Mouse (Mus musculus) thymus, postnatal 25 days (tissue): ENCODE data around the gene H2al1a.

Source experiments
- DNase-seq: peaks from one replicate; pipeline ENCODE4 v3.0.0; 2022

The H2al1a gene

DNA sequence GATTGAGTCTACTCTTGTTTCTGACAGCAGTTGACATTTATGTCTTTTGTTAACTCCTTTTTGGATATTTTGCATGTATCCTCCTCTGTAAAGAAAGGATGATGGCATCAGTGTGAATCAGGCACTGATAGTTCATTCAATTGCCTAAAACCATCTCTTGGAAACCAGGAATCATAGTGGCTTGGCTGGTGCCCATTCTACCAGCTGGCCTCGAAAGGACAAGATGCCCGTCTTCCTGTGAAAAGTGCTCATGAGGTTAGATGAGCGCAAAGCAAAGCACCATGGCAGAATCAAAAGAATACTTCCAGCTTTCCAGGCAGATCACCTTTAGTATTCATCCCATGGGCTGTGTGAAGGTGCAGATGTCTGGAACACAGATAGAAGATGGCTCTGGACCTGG is 47.7 kb downstream of the H2al1a start:
- DNase-seq = no peak
